Mouse (Mus musculus) intestine, embryonic 14.5 days (tissue): ENCODE measurements at regions not wholly inside any gene's neighbourhood (a gene's known extent, or its start where the extent isn't known, plus 50 kb on each side); places are given as distances from the start of the nearest gene placed in this dataset.
A peak's percentile ranks its signal among the peaks of the same experiment; 100 is the strongest.

ENCODE experiments used
- ATAC-seq: fragments of 200-750 bp; cut with Nextera tagmentation; replicated peaks from 2 replicates; pipeline ENCODE4 v1.8.0; 2017; ENCODE audit warnings: low read depth, moderate number of reproducible peaks, moderate TSS enrichment, moderate library complexity; ENCODE audit not compliant: low FRiP score, low TSS enrichment
- DNase-seq: peaks from one replicate; pipeline ENCODE4 v3.0.0-alpha.2; 2018; ENCODE audit warnings: low spot score
- H3K27ac ChIP-seq: fragments of 300-500 bp; sonication (generic); 2 replicates; pipeline ENCODE4 v1.5.1; 2014; ENCODE audit warnings: low read depth, mild to moderate bottlenecking, control low read depth
- H3K27me3 ChIP-seq: fragments of 300-500 bp; sonication (generic); replicated peaks from 2 replicates; pipeline ENCODE4 v1.6.1; 2014; ENCODE audit warnings: low read length, control low read depth; ENCODE audit not compliant: control insufficient read depth, insufficient read depth
- H3K36me3 ChIP-seq: fragments of 300-500 bp; sonication (generic); 2 replicates; pipeline ENCODE4 v1.6.1; 2014; ENCODE audit warnings: low read length, control low read depth; ENCODE audit not compliant: control insufficient read depth, insufficient read depth
- H3K4me1 ChIP-seq: fragments of 300-500 bp; sonication (generic); replicated peaks from 2 replicates; pipeline ENCODE4 v1.6.1; 2014; ENCODE audit warnings: low read length, control low read depth, mixed read lengths; ENCODE audit not compliant: control insufficient read depth, insufficient read depth
- H3K4me2 ChIP-seq: fragments of 300-500 bp; sonication (generic); 2 replicates; pipeline ENCODE4 v1.6.1; 2014; ENCODE audit warnings: low read length
- H3K4me3 ChIP-seq: fragments of 300-500 bp; sonication (generic); 2 replicates; pipeline ENCODE4 v1.5.1; 2014; ENCODE audit warnings: low read depth, low read length, control low read depth, mixed read lengths
- H3K9ac ChIP-seq: fragments of 300-500 bp; sonication (generic); 2 replicates; pipeline ENCODE4 v1.6.1; 2014; ENCODE audit warnings: mild to moderate bottlenecking, low read length
- H3K9me3 ChIP-seq: fragments of 300-500 bp; sonication (generic); 2 replicates; pipeline ENCODE4 v1.6.1; 2016; ENCODE audit warnings: low read length, control low read depth; ENCODE audit not compliant: control insufficient read depth
- WGBS: fragments of 180-500 bp; shearing (Covaris S2); extraction: QIAGEN DNeasy Blood & Tissue Kit; methylation state at CpG from one replicate; pipeline ENCODE4 v1.1.7; 2014; 5-methylcytosine and 5-hydroxymethylcytosine counted together

DNA sequence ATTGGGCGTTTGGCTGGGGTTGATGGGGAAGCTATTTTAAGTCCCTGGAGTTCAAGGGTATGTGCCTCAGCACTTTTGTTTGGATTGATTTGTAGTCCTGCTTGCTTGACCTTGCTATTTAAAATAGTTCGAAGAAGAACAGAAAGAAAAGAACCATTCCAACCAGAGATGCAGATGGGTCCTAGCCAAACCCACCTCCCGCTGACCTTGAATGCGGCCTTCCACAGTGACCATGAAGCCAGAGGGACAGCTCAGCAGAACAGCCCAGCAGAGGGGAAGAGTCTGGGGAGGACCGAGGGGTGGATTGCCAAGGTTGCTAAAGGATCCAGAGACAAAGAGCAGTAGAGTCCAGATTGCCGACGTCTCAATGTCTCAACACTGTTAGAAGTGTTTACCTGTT lies 76.6 kb upstream of the Zfp618 start:
- WGBS: 76% methylated on average over 7 of the region's 7 CpGs
- Histone ChIP-seq H3K27me3 (no peaks in the 10 kb centered on the region), H3K27ac (no peak overlapping the region), H3K4me1 (peaks cover 8% of the 10 kb centered on the region), H3K36me3 (no peaks in the 10 kb centered on the region), H3K9ac (no peak overlapping the region), H3K4me2 (no peak overlapping the region), H3K9me3 (no peaks in the 10 kb centered on the region), H3K4me3 (no peak overlapping the region)
- DNase-seq: no peak
- no peak for ATAC-seq

DNA sequence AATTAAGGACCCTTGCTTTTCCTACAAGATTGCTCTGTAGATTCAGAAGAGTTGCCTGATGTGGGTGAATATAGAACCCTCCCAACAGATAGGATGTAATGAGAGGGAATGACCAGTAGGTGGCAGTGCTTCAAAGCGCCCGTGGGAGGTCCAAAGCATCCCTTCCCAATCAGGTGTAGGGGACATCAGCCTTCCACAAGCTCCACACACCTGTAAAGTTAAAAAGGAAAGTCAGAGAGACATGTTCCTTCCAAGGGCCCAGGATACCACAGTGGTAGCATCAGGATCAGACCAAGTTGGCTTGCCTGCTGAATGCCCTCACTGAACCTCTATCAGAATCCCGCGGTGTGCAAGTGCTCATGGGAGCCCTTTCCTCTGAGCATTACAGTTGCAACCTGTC lies 75.7 kb upstream of the Zfp618 start:
- H3K4me3 ChIP-seq: no peak overlapping the region
- ATAC-seq (peak; percentile 67; the same call in 1 of the 2 replicates), DNase-seq (peak; percentile 65)
- no peaks in the 10 kb centered on the region for H3K36me3 ChIP-seq
- no peaks in the 10 kb centered on the region for H3K27me3 ChIP-seq
- H3K4me2 ChIP-seq: no peak overlapping the region
- no peaks in the 10 kb centered on the region for H3K9me3 ChIP-seq
- no peak overlapping the region for H3K27ac ChIP-seq
- H3K9ac ChIP-seq: no peak overlapping the region
- H3K4me1 ChIP-seq: peaks cover 8% of the 10 kb centered on the region
- WGBS: 44% methylated on average over 4 of the region's 4 CpGs

DNA sequence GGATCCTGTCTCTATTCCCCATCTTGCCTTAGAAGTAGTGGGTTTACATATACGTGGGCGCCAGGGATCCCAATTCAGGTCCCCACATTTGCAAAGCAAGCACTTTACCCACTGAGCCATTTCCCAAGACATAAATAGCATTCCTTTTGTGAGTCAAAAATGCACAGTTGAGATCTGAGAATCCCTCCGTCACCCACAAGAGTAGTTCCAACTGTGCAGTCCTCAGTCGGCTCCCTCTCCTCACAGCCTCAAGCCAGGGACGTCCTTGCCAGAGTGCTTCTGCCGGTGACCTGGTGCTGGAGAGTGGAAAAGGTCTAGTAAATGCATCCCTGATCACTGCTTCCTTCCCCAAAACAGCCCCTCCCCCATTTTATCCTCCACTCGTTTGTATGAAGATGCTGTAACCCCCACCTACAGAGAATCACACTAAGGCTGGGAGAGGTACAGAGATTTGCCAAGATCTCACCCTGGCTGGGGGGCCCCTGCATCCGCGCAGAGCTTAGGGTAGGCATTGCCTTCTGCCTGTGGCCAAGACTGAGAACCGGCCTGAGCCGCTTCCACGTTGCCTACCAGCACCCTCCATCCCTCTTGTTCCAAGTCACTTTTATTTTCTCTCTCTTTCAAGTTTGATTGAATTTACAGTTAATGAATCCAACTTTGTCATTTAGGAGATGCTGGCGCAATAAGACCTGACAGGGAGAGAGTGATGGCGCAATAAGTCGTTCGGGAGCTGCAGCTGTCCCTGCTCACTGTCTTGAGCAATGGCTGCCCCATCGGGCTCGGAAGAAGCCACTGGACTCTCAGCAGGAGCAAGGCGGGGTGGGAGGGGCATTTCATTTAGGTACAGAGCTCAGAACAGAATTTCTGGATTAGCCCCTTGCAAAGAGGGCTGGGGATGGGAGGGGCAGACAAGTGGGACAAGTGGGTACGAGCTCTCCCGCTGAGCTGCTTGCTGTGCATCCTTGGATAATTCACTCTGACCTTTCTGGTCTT lies 74.5 kb upstream of the Zfp618 start:
- DNase-seq (no peak), ATAC-seq (no peak)
- 34% methylated on average over 21 of the region's 21 CpGs for WGBS
- Histone ChIP-seq H3K9me3 (no peaks in the 10 kb centered on the region), H3K36me3 (no peaks in the 10 kb centered on the region), H3K4me3 (no peak overlapping the region), H3K27ac (no peak overlapping the region), H3K9ac (no peak overlapping the region), H3K27me3 (no peaks in the 10 kb centered on the region), H3K4me1 (peaks cover 8% of the 10 kb centered on the region), H3K4me2 (peak overlapping the region; percentile 28)

DNA sequence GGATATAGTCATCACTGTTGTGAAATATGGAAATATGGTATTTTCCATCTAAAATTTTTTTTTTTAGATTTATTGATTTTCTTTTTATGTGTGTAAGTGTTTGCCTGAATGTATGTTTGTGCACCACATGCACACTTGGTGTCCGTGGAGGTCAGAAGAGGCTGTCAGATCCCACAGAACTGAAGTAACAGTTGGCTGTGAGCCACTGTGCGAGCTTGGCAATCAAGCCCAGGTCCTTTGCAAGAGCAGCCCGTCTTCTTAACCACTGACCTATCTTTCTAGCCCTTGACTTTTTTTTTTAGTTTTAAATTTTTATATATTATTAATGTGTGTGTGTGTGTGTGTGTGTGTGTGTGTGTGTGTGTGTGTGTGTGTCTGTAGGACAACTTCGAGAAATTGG lies 52.5 kb upstream of the Zfp618 start:
- 80% methylated on average over 4 of the region's 4 CpGs for WGBS
- DNase-seq: no peak
- H3K36me3 ChIP-seq: no peaks in the 10 kb centered on the region

More for the DNA sequence above, 52.5 kb upstream of the Zfp618 start:
- no peak overlapping the region for H3K4me2 ChIP-seq
- H3K4me3 ChIP-seq: no peak overlapping the region
- no peaks in the 10 kb centered on the region for H3K27me3 ChIP-seq
- H3K4me1 ChIP-seq: no peaks in the 10 kb centered on the region
- no peak overlapping the region for H3K27ac ChIP-seq
- no peak overlapping the region for H3K9ac ChIP-seq
- ATAC-seq: no peak
- H3K9me3 ChIP-seq: no peaks in the 10 kb centered on the region
